Mouse (Mus musculus): ENCODE results near the gene Dazl. TPM values are rescaled to one million over a fixed set of nuclear protein-coding genes. Genes with fewer than 3 reads are reported as not detected.

Dazl gene
- 0.05 and 0.06 TPM in 2 replicates for polyA plus RNA-seq (2012; rRNA removed)

GRCm38 (mm10) chr17:50293241-50293731, at the start of gene Dazl:
Gene Dazl (minus strand): TSS chr17:50293636.
- WGBS, result 97% methylated on average over 43 of the region's 43 CpGs
- no peaks in the 10 kb centered on the region for H3K4me1 ChIP-seq (replicated peaks; ENCODE audit: control insufficient read depth, insufficient read depth, low read length)
- TF ChIP-seq CTCF (IDR thresholded peaks at IDR 0.05; ENCODE audit: borderline replicate concordance, control insufficient read depth, extremely low read depth, insufficient read depth, low read length, poor library complexity), result no peak
- no peak for TF ChIP-seq POLR2A (IDR thresholded peaks at IDR 0.05; ENCODE audit: control insufficient read depth, extremely low read depth, insufficient read depth, low read length, poor library complexity)
- H3K27ac ChIP-seq (ENCODE audit: control insufficient read depth, insufficient read depth, low read length), result no peak within 1 kb of the TSS
- peak within 1 kb of the TSS; percentile 49 for H3K4me3 ChIP-seq (ENCODE audit: control insufficient read depth, insufficient read depth, low read length)
- no peaks in the 10 kb centered on the region for H3K27me3 ChIP-seq (ENCODE audit: control insufficient read depth, insufficient read depth, low read length)
- DNase-seq, result no peak
- H3K36me3 ChIP-seq (ENCODE audit: control insufficient read depth, insufficient read depth, low read length), result no peaks in the 10 kb centered on the region

- H3K27ac ChIP-seq (ENCODE audit: control insufficient read depth, insufficient read depth, low read length), result no peak overlapping the region
- TF ChIP-seq POLR2A (IDR thresholded peaks at IDR 0.05; ENCODE audit: control insufficient read depth, extremely low read depth, insufficient read depth, low read length, poor library complexity), result no peak
- no peak overlapping the region for H3K4me3 ChIP-seq (ENCODE audit: control insufficient read depth, insufficient read depth, low read length)
- no peak for DNase-seq
- H3K4me1 ChIP-seq (replicated peaks; ENCODE audit: control insufficient read depth, insufficient read depth, low read length), result no peaks in the 10 kb centered on the region
- no peaks in the 10 kb centered on the region for H3K36me3 ChIP-seq (ENCODE audit: control insufficient read depth, insufficient read depth, low read length)
- 98% methylated on average over 11 of the region's 11 CpGs for WGBS
- no peaks in the 10 kb centered on the region for H3K27me3 ChIP-seq (ENCODE audit: control insufficient read depth, insufficient read depth, low read length)
Measured at GRCm38 (mm10) chr17:50341850-50342544, 48.6 kb upstream of the Dazl start.

GRCm38 (mm10) chr17:50338901-50339300, 45.5 kb upstream of the Dazl start:
- WGBS, result 97% methylated on average over 7 of the region's 7 CpGs
- no peaks in the 10 kb centered on the region for H3K27me3 ChIP-seq (ENCODE audit: control insufficient read depth, insufficient read depth, low read length)
- H3K4me3 ChIP-seq (ENCODE audit: control insufficient read depth, insufficient read depth, low read length), result no peak overlapping the region
- TF ChIP-seq POLR2A (IDR thresholded peaks at IDR 0.05; ENCODE audit: control insufficient read depth, extremely low read depth, insufficient read depth, low read length, poor library complexity), result no peak
- no peak for TF ChIP-seq CTCF (IDR thresholded peaks at IDR 0.05; ENCODE audit: borderline replicate concordance, control insufficient read depth, extremely low read depth, insufficient read depth, low read length, poor library complexity)
- H3K36me3 ChIP-seq (ENCODE audit: control insufficient read depth, insufficient read depth, low read length), result no peaks in the 10 kb centered on the region
- no peaks in the 10 kb centered on the region for H3K4me1 ChIP-seq (replicated peaks; ENCODE audit: control insufficient read depth, insufficient read depth, low read length)
- DNase-seq, result no peak
- H3K27ac ChIP-seq (ENCODE audit: control insufficient read depth, insufficient read depth, low read length), result no peak overlapping the region

- Histone ChIP-seq H3K27me3 (ENCODE audit: control insufficient read depth, insufficient read depth, low read length) (no peaks in the 10 kb centered on the region), H3K4me1 (replicated peaks; ENCODE audit: control insufficient read depth, insufficient read depth, low read length) (peaks cover 10% of the 10 kb centered on the region), H3K4me3 (ENCODE audit: control insufficient read depth, insufficient read depth, low read length) (no peak overlapping the region), H3K27ac (ENCODE audit: control insufficient read depth, insufficient read depth, low read length) (no peak overlapping the region), H3K36me3 (ENCODE audit: control insufficient read depth, insufficient read depth, low read length) (no peaks in the 10 kb centered on the region)
- 94% methylated on average over 2 of the region's 2 CpGs for WGBS
- no peak for DNase-seq
- TF ChIP-seq CTCF (IDR thresholded peaks at IDR 0.05; ENCODE audit: borderline replicate concordance, control insufficient read depth, extremely low read depth, insufficient read depth, low read length, poor library complexity), result no peak
- no peak for TF ChIP-seq POLR2A (IDR thresholded peaks at IDR 0.05; ENCODE audit: control insufficient read depth, extremely low read depth, insufficient read depth, low read length, poor library complexity)
Measured at GRCm38 (mm10) chr17:50335776-50336175, 42.3 kb upstream of the Dazl start.

- Histone ChIP-seq H3K27ac (ENCODE audit: control insufficient read depth, insufficient read depth, low read length) (no peak overlapping the region), H3K36me3 (ENCODE audit: control insufficient read depth, insufficient read depth, low read length) (no peaks in the 10 kb centered on the region), H3K27me3 (ENCODE audit: control insufficient read depth, insufficient read depth, low read length) (no peaks in the 10 kb centered on the region), H3K4me3 (ENCODE audit: control insufficient read depth, insufficient read depth, low read length) (no peak overlapping the region), H3K4me1 (replicated peaks; ENCODE audit: control insufficient read depth, insufficient read depth, low read length) (peaks cover 14% of the 10 kb centered on the region)
- WGBS, result 77% methylated on average over 5 of the region's 5 CpGs
- no peak for DNase-seq
- no peak for TF ChIP-seq POLR2A (IDR thresholded peaks at IDR 0.05; ENCODE audit: control insufficient read depth, extremely low read depth, insufficient read depth, low read length, poor library complexity)
- TF ChIP-seq CTCF (IDR thresholded peaks at IDR 0.05; ENCODE audit: borderline replicate concordance, control insufficient read depth, extremely low read depth, insufficient read depth, low read length, poor library complexity), result no peak
Measured at GRCm38 (mm10) chr17:50334694-50335093, 41.3 kb upstream of the Dazl start.

- WGBS, result 34% methylated on average over 7 of the region's 7 CpGs
- Histone ChIP-seq H3K4me1 (replicated peaks; ENCODE audit: control insufficient read depth, insufficient read depth, low read length) (peaks cover 14% of the 10 kb centered on the region), H3K27ac (ENCODE audit: control insufficient read depth, insufficient read depth, low read length) (no peak overlapping the region), H3K36me3 (ENCODE audit: control insufficient read depth, insufficient read depth, low read length) (no peaks in the 10 kb centered on the region), H3K4me3 (ENCODE audit: control insufficient read depth, insufficient read depth, low read length) (no peak overlapping the region), H3K27me3 (ENCODE audit: control insufficient read depth, insufficient read depth, low read length) (no peaks in the 10 kb centered on the region)
- no peak for DNase-seq
- TF ChIP-seq POLR2A (IDR thresholded peaks at IDR 0.05; ENCODE audit: control insufficient read depth, extremely low read depth, insufficient read depth, low read length, poor library complexity) (no peak), CTCF (IDR thresholded peaks at IDR 0.05; ENCODE audit: borderline replicate concordance, control insufficient read depth, extremely low read depth, insufficient read depth, low read length, poor library complexity) (no peak)
Measured at GRCm38 (mm10) chr17:50332012-50332300, 38.5 kb upstream of the Dazl start.

All from thymus, adult 2 months (tissue).